Mouse (Mus musculus) heart, postnatal 0 days (tissue): Measurements from ENCODE around the gene Unc5cl.

Source experiments
- CTCF ChIP-seq: IDR thresholded peaks from 2 replicates; pipeline ENCODE4 v1.5.1; 2016; ENCODE audit warnings: antibody characterized with exemption, control low read depth, low read depth
- EP300 ChIP-seq: IDR thresholded peaks from 2 replicates; pipeline ENCODE4 v1.6.1; 2016; ENCODE audit warnings: antibody characterized with exemption, low read depth

- TF ChIP-seq EP300 (no peak), CTCF (no peak)
These were observed 38.9 kb downstream of the Unc5cl start for GRCm38 (mm10) chr17:48493582-48493981.
